In genomic region chr10:9756546-9756945, GRCm38 (mm10) we compare ENCODE assay signal across 21 mouse cellular contexts.
"Had no signal": no experiment of that assay in that cellular context is flagged by ENCODE, and none has a peak within 500 bp of the region (broad histone marks: within the 10 kb centered on the region; RNA-seq: fewer than 3 reads in every experiment).

No protein-coding gene starts in this region.

- H3K9me3 ChIP-seq: limb, embryonic 10.5 days; limb, embryonic 13.5 days; megakaryocyte, embryonic 14.5 days; midbrain, embryonic 10.5 days; midbrain, embryonic 13.5 days; neural tube, embryonic 13.5 days had no signal

- H3K4me1 ChIP-seq: limb, embryonic 10.5 days; limb, embryonic 13.5 days; midbrain, embryonic 13.5 days; neural tube, embryonic 13.5 days had no signal

- H3K36me3 ChIP-seq: limb, embryonic 10.5 days had no signal

- H3K4me3 ChIP-seq: layer of hippocampus, adult 2 months; limb, embryonic 10.5 days; limb, embryonic 13.5 days; megakaryocyte, embryonic 14.5 days; midbrain, embryonic 10.5 days; midbrain, embryonic 13.5 days; neural tube, embryonic 13.5 days had no signal

- H3K27ac ChIP-seq: layer of hippocampus, adult 2 months; limb, embryonic 10.5 days; limb, embryonic 13.5 days; liver, embryonic 14.5 days; midbrain, embryonic 10.5 days; midbrain, embryonic 13.5 days; neural tube, embryonic 13.5 days had no signal

- H3K4me2 ChIP-seq: limb, embryonic 13.5 days; liver, embryonic 11.5 days; lung, embryonic 14.5 days; midbrain, embryonic 13.5 days; neural tube, embryonic 13.5 days had no signal

- ATAC-seq: liver, postnatal 0 days; lung, postnatal 0 days; midbrain, embryonic 13.5 days had no signal

- H3K27me3 ChIP-seq: limb, embryonic 13.5 days; megakaryocyte, embryonic 14.5 days; midbrain, embryonic 13.5 days; neural tube, embryonic 13.5 days had no signal

- DNase-seq: kidney, adult 8-10 months; kidney, postnatal 14 days; kidney, postnatal 4 days; layer of hippocampus, adult 9-11 months; liver, postnatal 0 days; lung, embryonic 14.5 days; retina, postnatal 1 day; right cerebral cortex, postnatal 25 days; thymus, adult 2 months; thymus, postnatal 14 days; thymus, postnatal 4 days had no signal

- H3K9ac ChIP-seq: limb, embryonic 13.5 days; liver, embryonic 14.5 days; liver, postnatal 0 days; lung, embryonic 14.5 days; midbrain, embryonic 13.5 days; neural tube, embryonic 13.5 days had no signal
